Mouse (Mus musculus) olfactory bulb, adult 2 months (tissue): Measurements from ENCODE around the gene Spata3.

ENCODE experiments used
- CTCF ChIP-seq: fragments of 200-500 bp; IDR thresholded peaks from 2 replicates; pipeline ENCODE4 v1.5.1; 2012; ENCODE audit warnings: low read depth, mild to moderate bottlenecking, low read length, moderate library complexity; ENCODE audit not compliant: insufficient read depth
- POLR2A ChIP-seq: fragments of 200-500 bp; IDR thresholded peaks from 2 replicates; pipeline ENCODE4 v1.6.1; 2012; ENCODE audit warnings: mild to moderate bottlenecking, low read depth, low read length, moderate library complexity; ENCODE audit not compliant: insufficient read depth

- TF ChIP-seq POLR2A (no peak), CTCF (no peak)
These were observed 8.8 kb upstream of the Spata3 start for GRCm38 (mm10) chr1:86007778-86008177.
